Mouse (Mus musculus) myocyte (in vitro differentiated cells): ENCODE measurements at regions not wholly inside any gene's neighbourhood (a gene's known extent, or its start where the extent isn't known, plus 50 kb on each side); places are given as distances from the start of the nearest gene placed in this dataset.

Experiments
- CEBPB ChIP-seq: IDR thresholded peaks from 2 replicates; pipeline ENCODE4 v1.6.1; 2011; ENCODE audit warnings: mild to moderate bottlenecking, moderate library complexity; ENCODE audit not compliant: poor library complexity, insufficient read depth, severe bottlenecking
- E2F4 ChIP-seq: IDR thresholded peaks from one replicate; pipeline ENCODE4 v1.6.1; 2011; ENCODE audit warnings: mild to moderate bottlenecking, control low read depth, moderate library complexity; ENCODE audit not compliant: insufficient read depth
- MAX ChIP-seq: IDR thresholded peaks from one replicate; pipeline ENCODE4 v1.6.1; 2011; ENCODE audit warnings: low read depth, mild to moderate bottlenecking, control low read depth
- POLR2A ChIP-seq: IDR thresholded peaks from one replicate; pipeline ENCODE4 v1.6.1; 2011; ENCODE audit warnings: low read depth, mild to moderate bottlenecking, control low read depth, moderate library complexity; ENCODE audit not compliant: insufficient read length
- REST ChIP-seq: IDR thresholded peaks from one replicate; pipeline ENCODE4 v1.6.1; 2011; ENCODE audit warnings: mild to moderate bottlenecking, control low read depth, moderate library complexity; ENCODE audit not compliant: insufficient read depth, insufficient read length
- TCF3 ChIP-seq: IDR thresholded peaks from one replicate; pipeline ENCODE4 v1.6.1; 2011; ENCODE audit warnings: low read depth, control low read depth; ENCODE audit not compliant: insufficient read length

DNA sequence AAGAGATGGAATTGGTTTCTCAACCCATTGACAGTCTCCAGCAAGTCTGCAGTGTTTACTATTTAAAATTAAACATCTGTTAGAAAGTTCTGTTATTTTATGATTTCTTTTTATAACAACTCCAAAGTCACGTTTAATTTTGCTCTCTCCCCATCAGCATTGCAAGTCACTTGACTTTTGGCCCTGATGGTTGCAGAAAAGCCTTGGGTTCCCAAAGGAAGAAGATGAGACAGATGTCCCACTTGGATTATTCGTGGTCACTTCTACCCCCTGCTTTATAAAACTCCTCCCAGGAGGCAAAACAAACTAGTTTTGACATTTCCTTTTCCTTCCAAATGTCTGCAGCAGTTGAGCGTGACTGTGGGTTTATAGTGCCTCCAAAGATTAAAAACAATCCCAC lies 502.9 kb upstream of the Jmjd1c start:
- TF ChIP-seq CEBPB (no peak), MAX (no peak), E2F4 (no peak), POLR2A (no peak), REST (no peak), TCF3 (no peak)
